Mouse (Mus musculus): ENCODE measurements around the gene Huwe1. TPM values are rescaled to one million over a fixed set of nuclear protein-coding genes. Genes with fewer than 3 reads are reported as not detected.

Huwe1 gene
- total RNA-seq (2015) (158 and 213 TPM in 2 replicates), total RNA-seq (2017) (89.5 and 118 TPM in 2 replicates)

DNA sequence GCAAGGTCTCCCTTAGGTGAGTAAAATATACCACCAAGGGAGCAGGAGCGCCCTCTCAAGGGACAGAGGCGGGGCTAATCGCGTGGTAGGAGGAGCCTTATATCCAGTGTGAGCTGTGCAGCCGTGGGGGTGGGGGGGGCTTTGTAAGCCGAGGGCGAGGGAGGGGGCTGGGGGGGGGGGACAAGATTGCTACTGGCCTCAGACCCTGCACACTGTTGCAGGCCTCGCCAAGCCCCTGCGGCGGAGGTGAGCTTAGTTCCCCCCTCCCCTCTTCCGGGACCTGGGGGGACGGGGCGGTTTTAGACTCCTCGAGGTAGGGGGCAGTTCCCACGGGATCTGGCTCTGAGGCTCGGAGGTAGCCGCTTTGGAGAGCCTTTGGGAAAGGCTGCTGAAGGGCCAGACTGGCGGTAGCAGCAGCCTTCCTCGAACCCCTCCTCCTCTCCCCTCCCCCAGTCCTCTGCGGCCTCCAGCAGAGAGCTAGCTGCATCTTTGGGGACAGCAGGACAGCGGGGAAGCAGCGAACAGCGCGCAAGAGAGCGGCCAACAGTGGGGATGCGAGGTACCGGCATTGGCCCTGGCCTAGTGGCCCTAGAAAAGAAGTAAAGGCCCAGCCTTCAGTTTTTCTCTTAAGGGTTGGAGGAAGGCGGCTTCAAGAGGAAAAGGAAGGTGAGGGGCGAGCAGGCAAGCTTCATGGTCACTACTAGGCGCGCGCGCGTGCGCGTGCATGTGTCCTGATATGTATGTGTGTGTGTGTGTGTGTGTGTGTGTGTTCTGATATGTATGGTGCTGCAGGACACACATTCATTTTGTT is at the start of gene Huwe1:
Gene Huwe1, plus strand, starts transcription at position 107 of the 811 bp plus-strand sequence.
- peak; percentile 37 for ATAC-seq (replicated peaks; ENCODE audit: poor library complexity)

DNA sequence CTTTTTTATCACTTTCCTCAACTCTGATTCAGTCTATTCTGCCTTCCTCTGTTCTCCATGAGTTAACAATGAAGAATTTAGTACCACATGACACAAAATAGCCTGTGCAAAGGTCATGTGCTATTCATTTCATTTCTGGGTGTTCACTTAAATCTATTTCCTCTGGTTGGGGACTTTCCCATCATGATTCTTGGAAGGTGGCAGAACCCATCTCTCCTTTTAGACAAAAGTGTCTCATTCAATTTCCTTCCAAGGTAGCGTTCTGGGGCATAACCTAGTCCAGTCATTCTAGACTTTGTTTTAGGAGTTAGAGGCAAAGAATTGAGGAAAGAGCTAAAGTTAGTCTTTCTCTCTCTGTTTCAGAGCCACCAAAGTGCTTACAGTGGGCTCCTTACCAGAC is 20.3 kb upstream of the Huwe1 start:
- no peak for ATAC-seq (replicated peaks; ENCODE audit: poor library complexity)

DNA sequence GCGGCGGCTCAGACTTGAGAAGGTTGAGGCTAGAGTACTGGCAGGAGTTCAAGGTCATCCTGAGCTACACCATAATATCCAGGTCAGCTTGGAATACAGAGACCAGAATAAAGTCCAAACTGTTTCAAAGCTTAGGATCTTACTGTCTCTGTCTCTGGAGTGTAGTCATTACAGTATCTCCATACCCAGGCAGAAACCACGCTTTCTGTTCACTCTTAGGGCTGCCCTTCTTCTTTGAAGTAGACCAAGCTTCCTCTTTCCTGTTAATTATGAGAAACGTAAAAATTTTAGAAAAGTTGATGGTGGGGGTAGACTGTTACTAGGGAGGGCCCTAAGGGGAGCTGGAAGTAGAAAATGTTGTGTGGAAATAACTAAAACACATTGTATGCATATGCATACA is 17.7 kb upstream of the Huwe1 start:
- ATAC-seq (replicated peaks; ENCODE audit: poor library complexity), result no peak

DNA sequence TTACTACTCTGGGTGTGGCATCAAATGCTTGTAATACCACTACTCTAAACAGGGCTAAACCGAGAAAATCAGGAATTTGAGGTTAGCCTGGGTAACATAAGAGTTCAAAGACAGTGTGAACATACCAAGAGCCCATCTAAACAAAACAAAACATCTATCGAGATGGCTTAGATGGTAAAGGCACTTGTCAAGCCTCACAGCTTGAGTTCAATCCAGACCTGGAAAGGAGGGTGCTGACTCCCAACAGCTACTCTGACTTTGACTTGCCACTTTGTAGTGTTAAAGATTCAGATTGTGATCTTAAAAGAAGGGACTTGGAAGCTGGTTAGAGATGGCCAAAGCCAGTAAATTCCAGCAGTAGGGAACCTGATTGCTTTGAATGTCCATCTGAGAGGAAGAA is 7.8 kb upstream of the Huwe1 start:
- no peak for ATAC-seq (replicated peaks; ENCODE audit: poor library complexity)

DNA sequence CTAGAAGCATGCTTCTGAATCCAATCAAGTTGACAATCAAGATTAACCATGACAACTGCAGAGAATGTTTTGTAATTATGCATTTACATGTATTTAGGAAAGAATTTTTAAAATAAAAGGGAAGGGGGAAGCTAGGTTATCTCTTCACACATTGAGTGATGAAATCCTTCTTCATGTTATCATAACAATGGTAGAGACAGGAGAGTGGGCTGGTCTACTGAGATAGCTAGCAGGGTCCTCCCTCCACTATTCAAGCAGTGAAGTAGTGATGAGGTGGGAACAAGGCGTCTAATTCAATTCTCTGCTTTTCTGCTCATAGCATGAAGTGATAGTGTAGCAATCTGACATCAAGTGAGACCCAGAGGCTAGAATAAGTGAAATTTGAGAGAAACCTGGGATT is 2.6 kb upstream of the Huwe1 start:
- no peak for ATAC-seq (replicated peaks; ENCODE audit: poor library complexity)

DNA sequence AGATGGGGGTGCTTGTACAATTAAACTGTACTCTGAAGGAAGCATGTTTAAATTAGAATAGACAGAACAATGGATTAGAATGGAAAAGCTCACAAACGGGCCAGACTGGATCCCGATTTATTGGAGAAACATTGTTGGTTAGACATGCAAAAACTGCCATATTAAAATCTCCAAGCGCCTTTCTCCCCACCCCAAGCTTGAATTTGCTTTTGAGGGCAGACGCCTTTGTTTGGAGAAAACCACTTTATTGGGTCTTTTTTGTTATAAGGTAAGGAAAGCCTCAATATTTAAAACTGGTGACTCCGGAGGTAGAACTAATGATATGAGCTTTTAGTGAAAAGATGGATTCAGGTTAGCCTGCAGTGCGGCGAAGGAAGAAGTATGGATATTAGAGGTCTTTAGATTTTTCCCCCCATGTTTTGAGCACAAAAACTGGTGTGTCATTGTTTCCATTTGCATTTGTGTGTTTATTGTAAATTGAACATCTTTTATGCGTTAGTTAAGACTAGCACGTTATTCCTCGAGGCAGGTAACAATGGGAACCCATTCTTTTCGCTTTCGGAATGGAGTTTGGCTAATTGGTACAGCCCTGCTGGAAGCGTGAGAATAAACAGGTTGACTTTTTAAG is 1.8 kb downstream of the Huwe1 start:
- ATAC-seq (replicated peaks; ENCODE audit: poor library complexity), result no peak

DNA sequence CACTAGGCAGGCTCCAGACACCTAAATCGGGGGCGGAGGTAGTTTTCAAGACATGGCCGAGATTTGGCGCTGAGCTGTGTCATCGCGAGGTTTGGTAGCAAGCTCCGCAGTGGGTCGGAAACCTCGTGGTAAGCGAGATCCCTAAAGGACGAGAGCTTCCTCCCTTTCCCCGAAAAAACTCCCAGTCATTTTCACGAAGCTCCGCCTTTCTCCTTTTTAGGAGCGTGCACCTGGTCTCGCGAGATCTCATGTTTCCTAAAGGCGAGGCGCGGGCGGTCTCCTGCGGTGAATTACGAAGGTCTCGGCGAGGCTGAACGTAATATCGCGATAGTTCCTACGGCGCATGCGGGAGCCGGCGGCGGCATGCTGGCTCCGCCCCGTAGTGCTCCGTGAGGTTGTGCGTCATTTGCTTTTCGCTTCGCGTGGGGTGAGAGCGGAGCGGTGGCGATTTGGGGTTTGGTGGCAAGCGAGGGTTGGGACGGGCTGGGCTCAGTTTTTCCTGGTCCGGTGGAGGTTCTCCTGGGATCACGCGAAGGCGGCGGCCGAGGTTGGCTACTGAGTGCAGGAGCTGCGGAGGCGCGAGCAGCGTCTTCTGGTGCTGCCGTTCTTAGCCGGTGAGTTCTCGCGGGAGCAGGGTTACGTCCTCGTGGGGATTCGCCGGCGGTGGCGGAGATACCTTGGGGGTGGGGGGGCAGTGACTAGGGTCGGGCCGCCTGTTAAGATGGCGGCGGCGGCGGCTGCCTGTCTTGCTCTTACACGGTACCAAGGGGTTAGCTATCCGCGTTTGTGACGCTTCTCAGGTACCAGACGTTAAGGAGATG is 2.6 kb downstream of the Huwe1 start:
- peak; percentile 76 for ATAC-seq (replicated peaks; ENCODE audit: poor library complexity)

DNA sequence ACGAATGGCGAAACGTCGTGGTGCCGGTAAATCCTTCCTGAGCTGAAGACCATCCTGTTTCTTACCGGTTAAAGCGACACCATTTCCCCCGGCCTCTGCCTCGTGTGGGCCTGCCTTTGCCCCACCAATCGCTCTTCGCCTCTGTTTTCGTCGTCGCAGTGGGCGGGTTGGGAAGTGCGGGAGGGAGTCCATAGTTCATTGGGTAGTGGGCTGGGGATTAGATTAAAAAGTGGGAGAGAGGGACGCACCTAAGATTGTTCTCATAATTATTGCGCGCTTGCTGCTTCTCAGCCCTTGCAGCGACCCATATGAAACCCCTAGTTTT is 3.1 kb downstream of the Huwe1 start:
- peak; percentile 22 for ATAC-seq (replicated peaks; ENCODE audit: poor library complexity)

DNA sequence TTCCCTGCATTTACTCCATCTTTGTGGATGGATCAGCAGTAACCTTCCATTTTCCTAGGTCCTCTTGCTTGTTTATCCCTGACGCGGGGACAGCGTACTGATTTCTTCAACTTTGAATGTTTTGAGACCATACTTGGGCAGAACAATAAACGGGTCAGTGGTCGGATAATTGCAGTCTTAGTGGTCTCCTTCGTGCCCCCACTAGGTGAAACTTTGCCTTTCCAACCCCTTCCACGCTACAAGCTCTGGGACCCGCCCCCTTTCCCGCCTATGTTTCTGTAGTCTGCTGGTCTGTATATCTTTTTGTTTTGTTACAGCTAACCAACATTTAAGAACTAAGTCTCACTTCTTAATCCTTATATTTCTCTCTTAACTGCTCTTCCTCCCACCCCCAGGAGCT is 3.8 kb downstream of the Huwe1 start:
- no peak for ATAC-seq (replicated peaks; ENCODE audit: poor library complexity)

DNA sequence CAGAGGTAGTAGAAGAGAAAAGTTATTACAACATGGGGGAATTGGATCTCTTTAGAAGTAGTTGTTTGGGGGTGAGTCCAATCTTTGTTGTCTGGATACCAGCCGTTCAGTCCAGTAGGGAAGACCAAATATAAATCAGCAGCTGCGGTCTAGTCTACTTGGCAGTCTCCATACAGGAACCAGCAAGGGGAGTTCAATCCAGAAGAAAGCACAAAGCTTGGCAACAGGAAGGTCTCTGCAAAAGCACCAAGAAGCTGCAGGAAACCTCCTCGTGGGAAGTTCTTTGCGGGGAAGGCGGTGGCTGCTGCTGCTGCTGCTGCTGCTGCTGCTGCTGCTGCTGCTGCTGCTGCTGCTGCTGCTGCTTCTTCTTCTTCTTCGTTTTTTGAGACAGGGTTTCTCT is 10.9 kb downstream of the Huwe1 start:
- no peak for ATAC-seq (replicated peaks; ENCODE audit: poor library complexity)

DNA sequence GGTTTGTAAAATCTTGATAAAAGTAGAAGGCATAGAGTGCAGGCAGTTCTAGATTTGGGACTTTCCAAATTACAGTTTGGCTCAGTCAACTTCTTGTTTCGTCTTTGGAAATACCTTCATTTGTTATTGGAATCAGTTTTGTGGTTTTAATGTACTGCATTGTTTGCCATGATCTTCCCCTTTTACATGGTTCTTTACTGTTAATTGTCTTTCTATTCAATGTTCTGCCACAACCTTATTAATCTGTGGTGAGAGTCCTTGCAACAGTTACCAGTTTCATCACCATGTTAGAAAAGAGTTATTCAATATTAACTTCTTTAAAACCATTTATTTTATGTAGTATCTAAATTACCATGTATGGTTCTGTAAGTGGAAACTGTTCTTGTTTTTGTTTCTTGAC is 13.0 kb downstream of the Huwe1 start:
- ATAC-seq (replicated peaks; ENCODE audit: poor library complexity), result 0 out of 2 replicates have a peak, but pooled peaks have one; percentile 14

DNA sequence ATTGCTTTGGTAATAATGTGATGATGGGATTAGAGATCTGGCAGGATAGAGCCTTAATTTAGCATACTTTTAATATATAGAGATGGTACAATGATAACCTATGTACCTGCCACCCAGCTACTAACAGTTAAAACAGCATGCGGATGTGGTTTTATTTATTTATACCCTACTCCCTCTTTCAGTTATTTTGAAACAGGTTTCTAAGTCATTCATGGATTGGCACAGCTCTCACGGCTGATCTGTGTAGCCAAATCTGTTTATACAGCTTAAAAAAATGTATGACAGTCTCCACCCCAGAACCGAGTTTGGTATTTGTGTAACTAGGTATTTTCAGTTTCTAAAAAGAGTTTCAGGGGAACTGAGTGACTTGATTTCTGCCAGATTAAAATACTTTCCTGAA is 17.1 kb downstream of the Huwe1 start:
- ATAC-seq (replicated peaks; ENCODE audit: poor library complexity), result no peak

DNA sequence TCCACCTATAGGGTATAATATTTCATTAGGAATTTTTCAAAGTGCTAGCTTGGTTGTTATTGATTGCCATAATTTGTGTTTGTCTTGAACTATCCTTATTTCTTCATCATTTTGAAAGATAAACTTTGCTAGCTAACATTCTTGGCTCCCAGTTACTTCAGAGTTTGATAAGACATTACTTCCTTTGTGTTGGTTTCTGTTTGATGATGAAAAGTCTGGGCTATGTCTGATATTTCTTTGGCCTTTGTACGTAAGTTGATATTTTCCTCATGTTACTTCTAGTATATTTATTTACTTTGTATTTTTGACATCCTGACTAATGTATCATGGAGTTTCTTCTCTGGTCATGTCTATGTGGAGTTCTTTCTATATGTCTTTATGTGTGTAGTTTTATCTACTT is 28.4 kb downstream of the Huwe1 start:
- ATAC-seq (replicated peaks; ENCODE audit: poor library complexity), result no peak

DNA sequence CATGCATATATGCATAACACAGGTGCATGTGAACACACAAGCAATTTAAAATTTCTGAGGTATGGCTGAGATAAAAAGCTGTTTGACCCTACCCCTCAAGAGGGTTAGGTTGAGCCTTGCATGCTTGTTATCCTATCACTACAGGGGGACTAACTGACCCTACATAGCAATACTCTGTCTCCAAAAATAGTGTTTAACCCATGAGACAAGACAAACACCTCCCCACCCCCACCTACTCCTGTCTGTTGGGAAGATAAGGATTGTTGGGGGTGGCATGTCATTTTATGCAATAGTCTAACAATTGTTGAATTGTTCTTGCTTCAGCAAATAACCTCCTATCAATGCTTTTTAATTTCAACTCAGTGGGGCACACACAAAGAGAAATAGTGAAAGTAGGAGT is 30.7 kb downstream of the Huwe1 start:
- peak; percentile 57 for ATAC-seq (replicated peaks; ENCODE audit: poor library complexity)

DNA sequence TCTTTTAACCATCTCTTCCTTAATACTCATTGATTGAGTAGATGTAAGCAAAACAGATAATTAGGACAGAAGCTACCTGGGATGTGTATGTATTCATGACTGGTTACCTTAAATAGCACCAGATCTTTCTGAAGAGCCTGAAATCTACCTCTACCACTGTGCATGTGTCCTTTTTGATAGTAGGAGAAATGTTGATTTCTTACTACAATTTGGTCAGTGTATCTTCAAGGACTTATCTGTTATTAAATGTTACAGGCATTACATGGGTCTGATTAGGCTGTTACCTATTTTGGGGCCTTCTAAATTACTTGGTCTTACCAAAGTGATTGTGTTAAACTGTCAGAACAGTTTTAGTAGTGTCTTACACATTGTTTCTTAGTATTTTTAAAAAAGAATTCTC is 32.4 kb downstream of the Huwe1 start:
- ATAC-seq (replicated peaks; ENCODE audit: poor library complexity), result 0 out of 2 replicates have a peak, but pooled peaks have one; percentile 23

DNA sequence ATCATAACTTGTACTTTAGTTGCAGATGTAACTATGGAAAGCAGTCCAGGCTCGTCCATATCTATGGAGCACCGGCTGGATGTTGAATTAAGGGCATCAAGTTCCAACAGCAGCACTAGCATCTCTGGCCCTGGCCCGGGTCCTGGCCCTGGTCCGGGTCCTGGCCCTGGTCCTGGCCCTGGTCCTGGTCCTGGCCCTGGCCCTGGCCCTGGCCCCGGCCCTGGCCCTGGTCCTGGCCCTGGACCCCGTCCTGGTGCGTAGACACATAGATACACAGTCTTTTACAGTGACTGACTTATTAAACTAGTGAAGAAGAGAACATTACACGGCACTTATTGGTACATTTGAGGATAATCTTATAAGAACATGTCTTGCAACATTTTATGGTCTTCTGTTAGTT is 58.8 kb downstream of the Huwe1 start:
- no peak for ATAC-seq (replicated peaks; ENCODE audit: poor library complexity)

DNA sequence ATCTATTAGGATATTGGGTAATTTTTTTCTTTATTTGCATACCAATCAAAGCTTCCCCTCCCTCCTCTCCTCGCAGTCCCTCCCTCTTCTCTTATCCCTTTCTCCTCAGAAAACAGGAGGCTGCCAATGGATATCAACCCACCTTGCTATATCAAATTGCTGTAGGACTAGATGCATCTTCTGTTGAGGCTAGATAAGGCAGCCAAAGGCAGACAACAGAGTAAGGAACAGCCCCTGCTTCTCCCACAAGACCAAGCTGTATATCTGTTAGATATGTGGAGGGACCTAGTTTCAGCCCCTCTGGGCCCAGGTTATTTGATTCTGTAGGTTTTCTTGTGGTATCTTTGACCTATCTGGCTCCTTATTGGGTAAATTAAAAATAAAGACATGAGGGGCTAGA is 110.1 kb downstream of the Huwe1 start:
- peak; percentile 82 for ATAC-seq (replicated peaks; ENCODE audit: poor library complexity)

DNA sequence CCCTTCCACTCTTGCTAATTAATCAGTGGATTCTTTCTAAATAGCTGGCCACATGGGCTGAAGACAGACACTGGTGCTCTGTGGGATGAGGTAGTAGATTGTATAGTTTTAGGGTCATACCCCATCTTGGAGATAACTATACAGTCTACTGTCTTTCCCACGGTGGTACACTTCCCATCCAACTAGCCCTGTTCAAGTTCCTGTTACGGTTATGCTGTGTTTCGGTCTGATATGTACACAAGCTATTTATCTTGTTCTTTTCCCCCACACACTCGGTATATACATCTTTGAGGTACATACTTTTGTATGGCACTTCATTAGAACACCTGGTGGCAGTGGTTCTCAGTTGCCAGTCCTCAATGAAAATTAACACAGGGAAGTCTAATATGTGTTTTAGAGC is 111.7 kb downstream of the Huwe1 start:
- no peak for ATAC-seq (replicated peaks; ENCODE audit: poor library complexity)

DNA sequence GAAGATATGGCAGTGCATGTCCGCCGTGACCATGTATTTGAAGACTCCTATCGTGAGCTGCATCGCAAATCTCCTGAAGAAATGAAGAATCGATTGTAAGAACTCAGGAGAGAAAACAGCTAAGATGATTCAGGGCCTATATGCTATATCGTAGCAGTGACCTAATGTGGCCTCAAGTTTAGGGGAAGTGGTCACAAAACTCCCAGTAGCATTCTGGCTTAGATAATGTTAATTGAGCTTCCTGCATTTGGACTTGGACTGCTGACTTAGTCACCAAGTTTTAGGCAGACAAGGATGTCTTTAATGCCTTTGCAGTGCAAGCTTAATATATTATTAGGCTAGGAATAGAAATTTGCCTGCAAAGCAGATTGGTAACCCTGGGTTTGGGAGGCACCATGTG is 128.8 kb downstream of the Huwe1 start:
- ATAC-seq (replicated peaks; ENCODE audit: poor library complexity), result no peak

DNA sequence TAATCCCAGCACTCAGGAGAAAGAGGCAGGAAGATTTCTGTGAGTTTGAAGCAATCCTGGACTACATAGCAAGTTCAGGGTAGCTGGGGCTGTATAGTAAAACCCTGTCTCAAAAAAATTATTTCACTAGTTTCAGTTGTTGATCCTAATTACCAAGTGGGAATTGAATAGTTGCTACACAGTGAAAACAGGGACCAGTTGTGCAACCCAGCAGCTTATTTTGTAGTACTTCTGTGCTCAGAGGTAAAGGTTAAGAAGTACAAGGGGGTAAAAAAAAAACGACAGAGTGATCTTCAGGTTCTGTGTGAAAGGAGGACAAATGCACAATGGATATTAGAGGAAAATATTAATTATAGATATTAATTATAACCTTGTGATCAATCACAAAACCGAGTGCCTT is 138.2 kb downstream of the Huwe1 start:
- no peak for ATAC-seq (replicated peaks; ENCODE audit: poor library complexity)

DNA sequence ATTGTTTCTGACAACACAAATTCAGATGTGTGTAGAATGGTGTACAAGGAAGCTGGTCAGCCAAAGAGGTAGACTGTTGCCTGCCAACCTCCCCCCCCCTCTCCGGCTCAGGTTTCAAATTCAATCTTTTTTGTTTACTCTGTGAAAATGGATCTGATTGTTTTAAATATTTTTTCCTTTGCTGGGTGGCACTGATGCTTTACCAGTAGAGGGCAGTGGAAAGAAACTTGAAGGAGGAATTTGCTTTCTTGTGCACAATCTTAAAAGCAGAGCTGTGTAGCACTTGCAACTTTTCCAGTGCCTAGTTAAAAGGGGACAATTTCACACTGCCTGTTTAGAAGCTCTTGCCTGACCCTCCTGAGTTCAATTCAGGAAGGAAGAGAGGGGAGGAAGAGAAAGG is 146.4 kb downstream of the Huwe1 start:
- ATAC-seq (replicated peaks; ENCODE audit: poor library complexity), result peak; percentile 41; the same call in 1 of the 2 replicates

DNA sequence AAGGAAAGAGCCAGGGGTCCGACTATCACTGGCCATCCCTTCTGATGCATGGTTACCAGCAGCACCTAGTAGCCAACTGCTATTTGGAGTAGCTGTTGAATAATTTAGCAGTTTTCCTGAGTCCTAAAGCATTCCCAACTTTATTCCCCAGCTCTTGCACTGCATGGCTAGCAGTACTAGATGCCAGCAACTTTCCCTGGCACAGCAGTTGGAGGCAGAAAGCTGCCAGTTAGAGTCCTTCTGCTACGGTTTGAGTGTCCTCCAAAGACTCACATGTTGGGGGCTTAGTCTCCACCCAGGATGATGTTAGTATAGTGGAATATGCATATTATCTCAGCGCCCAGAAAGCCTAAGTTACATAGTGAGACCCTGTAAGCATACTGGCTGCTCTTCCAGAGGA is 147.2 kb downstream of the Huwe1 start:
- no peak for ATAC-seq (replicated peaks; ENCODE audit: poor library complexity)

All from megakaryocyte progenitor cell, adult 5-6 weeks (primary cell).